Mouse (Mus musculus) spleen, postnatal 0 days (tissue): Measurements from ENCODE around the gene Abca12. TPM values are rescaled to one million over a fixed set of nuclear protein-coding genes. Genes with fewer than 3 reads are reported as not detected.

Source experiments
- polyA plus RNA-seq: library from polyadenylated mRNA; unstranded; fragments of >200 nt; fragmentation: Nextera tagmentation; extraction: Ambion mirVana; gene quantifications from 2 replicates; pipeline ENCODE4 v1.2.1, GENCODE M21; 2015

Gene Abca12
- polyA plus RNA-seq = not detected in 2 replicates

DNA sequence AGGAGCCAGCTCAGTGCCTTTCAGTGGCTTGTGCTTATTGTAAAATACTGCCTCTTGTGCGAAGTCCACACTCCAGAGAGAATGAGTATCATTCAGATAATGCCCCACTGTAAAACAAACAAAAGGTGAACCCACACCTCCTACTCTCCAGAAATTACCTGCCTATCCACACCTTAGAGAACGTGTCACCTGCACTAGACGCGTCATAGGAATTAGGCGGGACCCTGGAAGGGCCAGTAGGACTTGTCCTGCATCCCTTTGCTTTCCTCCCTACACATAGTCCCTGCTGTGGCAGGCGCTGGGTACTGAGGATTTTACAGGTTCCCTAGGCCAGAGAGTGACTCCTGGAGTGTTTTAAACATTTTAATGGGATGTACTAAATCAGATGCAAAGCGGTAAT, at the start of gene Abca12:
TSS of gene Abca12 (minus strand) at position 101 of the 400 bp plus-strand sequence.

Other genes starting within 250 kb of the Abca12 start
- 45.3 and 46.9 TPM in 2 replicates for gene Atic, start 142.2 kb upstream of the Abca12 start, polyA plus RNA-seq
- gene Fn1, start 238.3 kb upstream of the Abca12 start, polyA plus RNA-seq = 32.0 and 43.7 TPM in 2 replicates